Mouse (Mus musculus) erythroblast, embryonic 14.5 days (primary cell): ENCODE measurements around the gene Adprm. TPM values are rescaled to one million over a fixed set of nuclear protein-coding genes. Genes with fewer than 3 reads are reported as not detected.

Experiments used
- H3K27me3 ChIP-seq: 2 replicates; pipeline ENCODE4 v1.6.1; 2012; ENCODE audit warnings: inconsistent platforms; ENCODE audit not compliant: control insufficient read depth
- H3K36me3 ChIP-seq: 2 replicates; pipeline ENCODE4 v1.6.1; 2012; ENCODE audit warnings: mild to moderate bottlenecking, inconsistent platforms; ENCODE audit not compliant: control insufficient read depth
- H3K4me1 ChIP-seq: 2 replicates; pipeline ENCODE4 v1.6.1; 2012; ENCODE audit warnings: inconsistent platforms; ENCODE audit not compliant: control insufficient read depth
- H3K4me3 ChIP-seq: replicated peaks from 2 replicates; pipeline ENCODE3; 2012; ENCODE audit warnings: moderate library complexity, mild to moderate bottlenecking, inconsistent platforms
- H3K9me3 ChIP-seq: 2 replicates; pipeline ENCODE4 v1.6.1; 2012; ENCODE audit warnings: low read length, inconsistent platforms, mixed read lengths; ENCODE audit not compliant: control insufficient read depth
- GATA1 ChIP-seq: IDR thresholded peaks from 2 replicates; pipeline ENCODE4 v1.6.1; 2012; ENCODE audit warnings: low read length, inconsistent platforms, mixed read lengths
- TAL1 ChIP-seq: IDR thresholded peaks from 3 replicates; pipeline ENCODE4 v1.6.1; 2012; ENCODE audit warnings: low read length, inconsistent platforms, mixed read lengths
- polyA plus RNA-seq: library from polyadenylated mRNA; stranded (reverse); fragments of >175 nt; gene quantifications from 2 replicates; pipeline ENCODE4 v1.2.3, GENCODE M21; 2012

Gene Adprm
- polyA plus RNA-seq, 1 experiment: 0.11 TPM

- TF ChIP-seq TAL1 (no peak), GATA1 (no peak)
- no peaks in the 10 kb centered on the region for H3K4me1 ChIP-seq
- H3K9me3 ChIP-seq: no peaks in the 10 kb centered on the region
- H3K27me3 ChIP-seq: no peaks in the 10 kb centered on the region
- H3K4me3 ChIP-seq: no peak overlapping the region
- H3K36me3 ChIP-seq: no peaks in the 10 kb centered on the region
Measured at GRCm38 (mm10) chr11:66998467-66999403, 53.7 kb downstream of the Adprm start.

GRCm38 (mm10) chr11:66996446-66996845, 55.9 kb downstream of the Adprm start:
- Histone ChIP-seq H3K9me3 (no peaks in the 10 kb centered on the region), H3K4me3 (no peak overlapping the region), H3K4me1 (no peaks in the 10 kb centered on the region), H3K27me3 (no peaks in the 10 kb centered on the region), H3K36me3 (no peaks in the 10 kb centered on the region)
- no peak for TF ChIP-seq GATA1
- TF ChIP-seq TAL1: no peak

GRCm38 (mm10) chr11:66993674-66994073, 58.7 kb downstream of the Adprm start:
- Histone ChIP-seq H3K9me3 (no peaks in the 10 kb centered on the region), H3K36me3 (no peaks in the 10 kb centered on the region), H3K27me3 (no peaks in the 10 kb centered on the region), H3K4me1 (no peaks in the 10 kb centered on the region), H3K4me3 (no peak overlapping the region)
- TF ChIP-seq GATA1: no peak
- TF ChIP-seq TAL1: no peak

GRCm38 (mm10) chr11:66992150-66992549, 60.2 kb downstream of the Adprm start:
- H3K4me3 ChIP-seq: no peak overlapping the region
- H3K36me3 ChIP-seq: no peaks in the 10 kb centered on the region
- no peaks in the 10 kb centered on the region for H3K4me1 ChIP-seq
- TF ChIP-seq GATA1 (no peak), TAL1 (no peak)
- H3K9me3 ChIP-seq: no peaks in the 10 kb centered on the region
- H3K27me3 ChIP-seq: no peaks in the 10 kb centered on the region

Other genes with a start within 250 kb of the Adprm start
- 0.01 TPM in 1 of 2 replicates, not detected in the other for gene Pirt, start 140.6 kb downstream of the Adprm start, polyA plus RNA-seq
- gene Tmem238l, start 96.0 kb downstream of the Adprm start, polyA plus RNA-seq: not detected in 2 replicates
- not detected in 2 replicates for gene Tmem220, start 27.4 kb downstream of the Adprm start, polyA plus RNA-seq
- gene Sco1, start 76 bp upstream of the Adprm start, polyA plus RNA-seq: 0.03 and 0.09 TPM in 2 replicates
- gene Myh3, start 25.7 kb upstream of the Adprm start, polyA plus RNA-seq: not detected in 2 replicates
- not detected in 2 replicates for gene Myh2, start 118.4 kb upstream of the Adprm start, polyA plus RNA-seq
- gene Myh1, start 147.5 kb upstream of the Adprm start, polyA plus RNA-seq: not detected in 2 replicates
- not detected in 2 replicates for gene Myh4, start 185.4 kb upstream of the Adprm start, polyA plus RNA-seq
- gene Myh8, start 224.5 kb upstream of the Adprm start, polyA plus RNA-seq: not detected in 2 replicates